8 mouse cellular contexts compared by ENCODE assay signal in genomic region chr2:26020714-26021560, GRCm38 (mm10). TPM values are rescaled to one million over a fixed set of nuclear protein-coding genes. Genes with fewer than 3 reads are reported as not detected.
DNase-seq lines count a peak whose midpoint lies in the region; ATAC-seq lines count a peak whose summit lies in the region.

No protein-coding gene starts in this region.

- H3K4me1 ChIP-seq in intestine, embryonic 14.5 days (replicated peaks; ENCODE audit: control insufficient read depth, insufficient read depth, low read length), result peaks cover 7% of the 10 kb centered on the region
- H3K4me1 ChIP-seq in limb, embryonic 12.5 days (replicated peaks), result peaks cover 20% of the 10 kb centered on the region
- H3K4me1 ChIP-seq in midbrain, embryonic 11.5 days (ENCODE audit: control insufficient read depth, insufficient read depth, low read length), result peaks cover 12% of the 10 kb centered on the region
- H3K4me1 ChIP-seq in stomach, embryonic 14.5 days (ENCODE audit: control insufficient read depth, insufficient read depth, low read length), result peaks cover 10% of the 10 kb centered on the region

- peaks cover 2% of the 10 kb centered on the region; the same call in 1 of the 2 replicates for H3K36me3 ChIP-seq in intestine, embryonic 14.5 days (ENCODE audit: control insufficient read depth, insufficient read depth, low read length)
- H3K36me3 ChIP-seq in limb, embryonic 12.5 days, result peaks cover 8% of the 10 kb centered on the region; the same call in 1 of the 2 replicates
- no peaks in the 10 kb centered on the region for H3K36me3 ChIP-seq in midbrain, embryonic 11.5 days (ENCODE audit: control insufficient read depth, insufficient read depth, low read length)
- peaks cover 6% of the 10 kb centered on the region; the same call in 1 of the 2 replicates for H3K36me3 ChIP-seq in stomach, embryonic 14.5 days (ENCODE audit: control insufficient read depth, insufficient read depth, low read length)

- H3K4me2 ChIP-seq in intestine, embryonic 14.5 days (ENCODE audit: low read length), result peak overlapping the region; percentile 58
- H3K4me2 ChIP-seq in limb, embryonic 12.5 days, result peak overlapping the region; percentile 94
- H3K4me2 ChIP-seq in midbrain, embryonic 11.5 days, result peak overlapping the region; percentile 95
- H3K4me2 ChIP-seq in stomach, embryonic 14.5 days (replicated peaks; ENCODE audit: low read depth, low read length), result peak overlapping the region; percentile 64

- peak; percentile 38 for ATAC-seq in intestine, embryonic 14.5 days (replicated peaks; ENCODE audit: low FRiP score, low TSS enrichment, low read depth)
- ATAC-seq in limb, embryonic 12.5 days (ENCODE audit: insufficient number of reproducible peaks, insufficient read depth, low FRiP score, low TSS enrichment, low read depth), result peak; percentile 26; the same call in 1 of the 2 replicates
- peak; percentile 36 for ATAC-seq in midbrain, embryonic 11.5 days (ENCODE audit: low FRiP score)
- 0 out of 2 replicates have a peak, but pooled peaks have one; percentile 28 for ATAC-seq in stomach, embryonic 14.5 days (ENCODE audit: insufficient number of reproducible peaks, insufficient read depth, low FRiP score, low read depth)

- H3K27me3 ChIP-seq in intestine, embryonic 14.5 days (replicated peaks; ENCODE audit: control insufficient read depth, insufficient read depth, low read length), result no peaks in the 10 kb centered on the region
- no peaks in the 10 kb centered on the region for H3K27me3 ChIP-seq in limb, embryonic 12.5 days
- no peaks in the 10 kb centered on the region for H3K27me3 ChIP-seq in midbrain, embryonic 11.5 days (ENCODE audit: control insufficient read depth, insufficient read depth, low read length)
- no peaks in the 10 kb centered on the region for H3K27me3 ChIP-seq in stomach, embryonic 14.5 days (ENCODE audit: control insufficient read depth, insufficient read depth, low read length)

- peak overlapping the region; percentile 79 for H3K27ac ChIP-seq in intestine, embryonic 14.5 days (ENCODE audit: low read depth)
- H3K27ac ChIP-seq in limb, embryonic 12.5 days, result peak overlapping the region; percentile 81
- H3K27ac ChIP-seq in midbrain, embryonic 11.5 days (ENCODE audit: low read depth, low read length), result peak overlapping the region; percentile 45
- peak overlapping the region; percentile 66; the same call in 1 of the 2 replicates for H3K27ac ChIP-seq in stomach, embryonic 14.5 days (ENCODE audit: low read length)

- peak; percentile 55 for DNase-seq in thymus, postnatal 14 days
- DNase-seq in thymus, postnatal 25 days, result no peak
- peak; percentile 83 to 89 for DNase-seq in cerebellum, postnatal 36 days
- DNase-seq in gastrocnemius, adult 18-20 months (ENCODE audit: low spot score), result peak; percentile 80
- DNase-seq in intestine, embryonic 14.5 days (ENCODE audit: low spot score), result no peak
- DNase-seq in midbrain, embryonic 11.5 days (ENCODE audit: low spot score, missing footprints), result no peak

- WGBS in intestine, embryonic 14.5 days, result 2% methylated on average over 37 of the region's 38 CpGs
- WGBS in limb, embryonic 12.5 days, result 3% methylated on average over 38 of the region's 38 CpGs
- WGBS in midbrain, embryonic 11.5 days, result 2% methylated on average over 38 of the region's 38 CpGs
- WGBS in stomach, embryonic 14.5 days, result 2% methylated on average over 37 of the region's 38 CpGs

- no peaks in the 10 kb centered on the region for H3K9me3 ChIP-seq in intestine, embryonic 14.5 days (ENCODE audit: control insufficient read depth, low read length)
- no peaks in the 10 kb centered on the region for H3K9me3 ChIP-seq in limb, embryonic 12.5 days
- H3K9me3 ChIP-seq in midbrain, embryonic 11.5 days (ENCODE audit: control insufficient read depth, low read length), result no peaks in the 10 kb centered on the region
- no peaks in the 10 kb centered on the region for H3K9me3 ChIP-seq in stomach, embryonic 14.5 days (ENCODE audit: control insufficient read depth, low read depth, low read length)

- H3K4me3 ChIP-seq in intestine, embryonic 14.5 days (ENCODE audit: low read depth, low read length), result peak overlapping the region; percentile 81
- peak overlapping the region; percentile 88 for H3K4me3 ChIP-seq in limb, embryonic 12.5 days (replicated peaks)
- peak overlapping the region; percentile 79 for H3K4me3 ChIP-seq in midbrain, embryonic 11.5 days (ENCODE audit: low read depth, low read length)
- H3K4me3 ChIP-seq in stomach, embryonic 14.5 days (ENCODE audit: low read depth, low read length), result peak overlapping the region; percentile 49

- peak overlapping the region; percentile 68 for H3K9ac ChIP-seq in intestine, embryonic 14.5 days (ENCODE audit: low read length)
- peak overlapping the region; percentile 83 for H3K9ac ChIP-seq in limb, embryonic 12.5 days (replicated peaks)
- H3K9ac ChIP-seq in midbrain, embryonic 11.5 days (ENCODE audit: low read length), result peak overlapping the region; percentile 77
- H3K9ac ChIP-seq in stomach, embryonic 14.5 days (replicated peaks; ENCODE audit: low read depth, low read length), result peak overlapping the region; percentile 43

RNA-seq across cellular contexts. Expression of gene Ubac1, which starts 0.6 kb away (rescaled TPM):
- 100 to 1,000 TPM; 210 to 235 TPM for total RNA-seq in gastrocnemius, adult 18-20 months (2021)
- polyA plus RNA-seq in intestine, embryonic 14.5 days (2014; fragmentation: Nextera tagmentation; extraction: Ambion mirVana), result 90.2 and 90.3 TPM in 2 replicates
- 98.3 and 101 TPM in 2 replicates for polyA plus RNA-seq in limb, embryonic 12.5 days (2016; fragmentation: Nextera tagmentation; extraction: Ambion mirVana)
- polyA plus RNA-seq in midbrain, embryonic 11.5 days (2014; fragmentation: Nextera tagmentation; extraction: Ambion mirVana), result 96.1 and 101 TPM in 2 replicates
- 82.8 and 86.4 TPM in 2 replicates for polyA plus RNA-seq in stomach, embryonic 14.5 days (2014; fragmentation: Nextera tagmentation; extraction: Ambion mirVana)

RNA-seq across cellular contexts. Expression of gene Camsap1, which starts 37.9 kb away (rescaled TPM):
- total RNA-seq in gastrocnemius, adult 18-20 months (2021), result 10 to 100 TPM; 41.6 to 52.5 TPM
- polyA plus RNA-seq in intestine, embryonic 14.5 days (2014; fragmentation: Nextera tagmentation; extraction: Ambion mirVana), result 16.8 and 17.7 TPM in 2 replicates
- 39.6 and 44.9 TPM in 2 replicates for polyA plus RNA-seq in limb, embryonic 12.5 days (2016; fragmentation: Nextera tagmentation; extraction: Ambion mirVana)
- 34.4 and 46.8 TPM in 2 replicates for polyA plus RNA-seq in midbrain, embryonic 11.5 days (2014; fragmentation: Nextera tagmentation; extraction: Ambion mirVana)
- polyA plus RNA-seq in stomach, embryonic 14.5 days (2014; fragmentation: Nextera tagmentation; extraction: Ambion mirVana), result 15.7 and 16.3 TPM in 2 replicates

Comparison
In these comparisons a context has a peak if more than half of its experiments do, and no peak if none do; other contexts are left out.
1. DNase-seq: peak in thymus, postnatal 14 days (single experiment), cerebellum, postnatal 36 days (2 of 2) and gastrocnemius, adult 18-20 months (single experiment); none in thymus, postnatal 25 days (single experiment), intestine, embryonic 14.5 days (single experiment) and midbrain, embryonic 11.5 days (single experiment).
2. Peak in every context shown above with its lines, with median percentiles within 50 percentile points of each other: ATAC-seq, H3K27ac ChIP-seq, H3K4me2 ChIP-seq, H3K4me3 ChIP-seq and H3K9ac ChIP-seq.